Mouse (Mus musculus) intestine, postnatal 0 days (tissue): ENCODE results near the gene Gldc. TPM values are rescaled to one million over a fixed set of nuclear protein-coding genes. Genes with fewer than 3 reads are reported as not detected.

ENCODE experiments used
- ATAC-seq: fragments of 200-750 bp; cut with Nextera tagmentation; 2 replicates; pipeline ENCODE4 v1.8.0; 2017; ENCODE audit warnings: mild to moderate bottlenecking, moderate TSS enrichment, moderate library complexity
- H3K27ac ChIP-seq: fragments of 300-500 bp; sonication (generic); 2 replicates; pipeline ENCODE4 v1.5.1; 2014; ENCODE audit warnings: mild to moderate bottlenecking, low read depth, low read length, moderate library complexity
- H3K27me3 ChIP-seq: fragments of 300-500 bp; sonication (generic); replicated peaks from 2 replicates; pipeline ENCODE4 v1.6.1; 2014; ENCODE audit warnings: low read length, mixed read lengths; ENCODE audit not compliant: control insufficient read depth, insufficient read depth
- H3K36me3 ChIP-seq: fragments of 300-500 bp; sonication (generic); 2 replicates; pipeline ENCODE4 v1.6.1; 2014; ENCODE audit warnings: mild to moderate bottlenecking, moderate library complexity; ENCODE audit not compliant: control insufficient read depth, insufficient read depth
- H3K4me1 ChIP-seq: fragments of 300-500 bp; sonication (generic); replicated peaks from 2 replicates; pipeline ENCODE4 v1.6.1; 2014; ENCODE audit warnings: antibody characterized with exemption, low read length, mixed read lengths; ENCODE audit not compliant: control insufficient read depth, insufficient read depth
- H3K4me2 ChIP-seq: fragments of 300-500 bp; sonication (generic); replicated peaks from 2 replicates; pipeline ENCODE4 v1.6.1; 2014; ENCODE audit warnings: low read depth, mild to moderate bottlenecking, moderate library complexity
- H3K4me3 ChIP-seq: fragments of 300-500 bp; sonication (generic); 2 replicates; pipeline ENCODE4 v1.5.1; 2014; ENCODE audit warnings: low read depth, low read length
- H3K9ac ChIP-seq: fragments of 300-500 bp; sonication (generic); 2 replicates; pipeline ENCODE4 v1.6.1; 2014; ENCODE audit warnings: mild to moderate bottlenecking, low read depth, low read length
- H3K9me3 ChIP-seq: fragments of 300-500 bp; sonication (generic); 2 replicates; pipeline ENCODE4 v1.6.1; 2016; ENCODE audit warnings: mixed run types; ENCODE audit not compliant: control insufficient read depth
- CTCF ChIP-seq: sonication (generic); IDR thresholded peaks from 2 replicates; pipeline ENCODE4 v1.5.1; 2016; ENCODE audit warnings: low read depth, mild to moderate bottlenecking, control low read depth, antibody characterized with exemption, moderate library complexity
- WGBS: fragments of 180-500 bp; shearing (Covaris S2); extraction: QIAGEN DNeasy Blood & Tissue Kit; methylation state at CpG from one replicate; pipeline ENCODE4 v1.1.7; 2014; 5-methylcytosine and 5-hydroxymethylcytosine counted together
- polyA plus RNA-seq: library from polyadenylated mRNA; unstranded; fragments of >200 nt; fragmentation: Nextera tagmentation; extraction: Ambion mirVana; gene quantifications from 2 replicates; pipeline ENCODE4 v1.2.1, GENCODE M21; 2015

The Gldc gene
- polyA plus RNA-seq, 1 experiment from 2014 or later, result 0.44 TPM

DNA sequence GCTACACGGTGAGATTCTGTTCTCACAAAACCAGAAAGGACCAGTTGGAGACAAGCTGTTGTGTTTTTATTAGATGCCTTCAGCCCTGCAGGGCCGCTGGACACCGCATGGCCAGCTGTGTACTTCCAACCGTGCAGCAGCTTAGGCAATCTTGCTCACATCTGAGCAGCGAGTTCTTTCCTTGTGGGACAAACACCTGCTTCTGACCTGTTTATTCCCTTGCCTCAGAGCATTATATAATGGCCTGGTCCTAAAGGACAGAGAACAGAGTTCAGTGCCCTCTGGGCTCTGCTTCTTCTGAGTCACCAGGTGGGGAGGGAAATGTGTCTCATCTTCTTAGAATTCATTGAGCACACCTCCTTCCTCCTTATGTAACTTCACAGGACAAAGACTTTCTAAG lies 12.4 kb downstream of the Gldc start:
- H3K4me2 ChIP-seq, result no peak overlapping the region
- ATAC-seq, result no peak
- no peak overlapping the region for H3K9ac ChIP-seq
- WGBS, result 76% methylated on average over 5 of the region's 5 CpGs
- no peak for TF ChIP-seq CTCF
- H3K4me1 ChIP-seq, result no peaks in the 10 kb centered on the region
- no peaks in the 10 kb centered on the region for H3K36me3 ChIP-seq
- no peaks in the 10 kb centered on the region for H3K27me3 ChIP-seq
- no peak overlapping the region for H3K27ac ChIP-seq
- H3K4me3 ChIP-seq, result no peak overlapping the region
- H3K9me3 ChIP-seq, result no peaks in the 10 kb centered on the region

DNA sequence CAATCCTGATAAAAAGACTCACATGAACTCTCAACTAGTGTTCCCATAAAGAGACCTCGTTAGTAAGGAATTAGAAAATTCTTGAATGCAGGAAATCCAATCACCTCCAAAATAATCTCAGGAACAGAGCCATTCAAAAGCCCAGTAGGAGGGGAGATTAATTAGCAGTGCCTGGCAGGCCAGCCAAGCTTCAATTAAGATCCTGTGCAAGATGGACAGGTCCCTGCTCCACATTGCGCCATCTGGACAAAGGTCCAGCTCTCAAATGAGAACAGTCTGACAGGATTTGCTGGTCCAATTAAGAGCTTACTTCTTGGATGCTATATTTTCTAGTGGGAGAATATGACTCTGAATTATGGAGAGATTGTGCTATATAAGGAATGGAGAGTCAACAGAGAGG lies 15.2 kb downstream of the Gldc start:
- no peak overlapping the region for H3K27ac ChIP-seq
- no peak for ATAC-seq
- TF ChIP-seq CTCF, result no peak

DNA sequence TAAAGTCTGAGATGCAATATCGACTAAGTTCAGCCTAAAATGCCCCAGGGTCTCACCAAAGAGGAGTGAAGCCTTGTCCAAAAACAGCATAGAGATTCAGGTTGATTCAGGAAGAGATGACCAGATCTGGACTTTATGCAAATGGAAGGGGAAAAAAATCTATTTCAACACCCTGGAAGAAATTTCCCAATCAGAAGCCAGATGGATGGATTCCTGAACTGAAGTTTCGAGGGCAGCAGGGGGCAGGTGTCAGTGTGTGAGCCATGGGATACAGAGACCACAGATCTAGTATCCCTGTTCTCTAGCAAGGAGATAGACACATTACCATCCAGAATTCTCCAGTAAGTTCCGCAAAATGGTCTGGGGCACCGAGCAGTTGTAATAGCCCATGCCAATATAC lies 17.0 kb downstream of the Gldc start:
- Histone ChIP-seq H3K4me1 (no peaks in the 10 kb centered on the region), H3K4me3 (no peak overlapping the region), H3K27ac (no peak overlapping the region), H3K27me3 (no peaks in the 10 kb centered on the region), H3K36me3 (no peaks in the 10 kb centered on the region), H3K4me2 (no peak overlapping the region), H3K9ac (no peak overlapping the region), H3K9me3 (no peaks in the 10 kb centered on the region)
- WGBS, result 82% methylated on average over 4 of the region's 4 CpGs
- no peak for ATAC-seq
- TF ChIP-seq CTCF, result no peak

More for the DNA sequence above, 15.2 kb downstream of the Gldc start:
- Histone ChIP-seq H3K4me3 (no peak overlapping the region), H3K9me3 (no peaks in the 10 kb centered on the region), H3K4me2 (no peak overlapping the region), H3K9ac (no peak overlapping the region), H3K36me3 (no peaks in the 10 kb centered on the region), H3K27me3 (no peaks in the 10 kb centered on the region), H3K4me1 (no peaks in the 10 kb centered on the region)
- 84% methylated on average over 2 of the region's 2 CpGs for WGBS

DNA sequence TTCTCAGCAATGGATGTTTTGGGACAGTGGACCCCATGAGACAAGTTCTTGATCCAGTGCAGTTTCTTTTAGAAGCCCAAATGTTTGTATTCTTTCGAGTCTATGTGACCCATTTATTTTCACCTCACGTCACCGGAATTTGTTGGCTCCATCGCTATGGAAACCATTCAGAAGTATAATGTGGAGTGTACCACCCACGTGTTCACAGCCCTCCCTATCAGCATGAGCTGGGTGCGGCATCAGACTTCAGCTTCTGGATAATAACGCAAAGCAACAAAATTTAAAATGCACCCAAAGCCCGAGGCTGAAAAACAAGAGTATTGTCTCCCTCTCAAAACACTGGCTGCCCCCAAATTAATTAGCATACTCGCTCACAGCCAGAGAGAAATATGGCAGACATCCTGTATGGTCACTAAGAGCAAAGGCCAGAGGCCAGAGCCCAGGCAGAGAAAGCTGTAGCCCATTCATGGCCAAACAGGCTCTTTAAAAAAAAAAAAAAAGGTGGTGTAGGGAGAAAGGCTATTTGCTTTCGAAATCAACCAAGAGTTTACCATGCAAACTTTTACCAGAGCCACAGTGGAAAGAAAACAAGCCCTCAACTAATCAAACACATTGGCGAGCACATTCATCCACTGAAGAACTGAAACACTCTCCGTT lies 18.1 kb downstream of the Gldc start:
- Histone ChIP-seq H3K9me3 (no peaks in the 10 kb centered on the region), H3K36me3 (no peaks in the 10 kb centered on the region), H3K4me2 (no peak overlapping the region), H3K9ac (no peak overlapping the region), H3K4me3 (no peak overlapping the region), H3K4me1 (no peaks in the 10 kb centered on the region), H3K27ac (no peak overlapping the region), H3K27me3 (no peaks in the 10 kb centered on the region)
- no peak for TF ChIP-seq CTCF
- WGBS, result 65% methylated on average over 12 of the region's 12 CpGs
- ATAC-seq, result no peak

DNA sequence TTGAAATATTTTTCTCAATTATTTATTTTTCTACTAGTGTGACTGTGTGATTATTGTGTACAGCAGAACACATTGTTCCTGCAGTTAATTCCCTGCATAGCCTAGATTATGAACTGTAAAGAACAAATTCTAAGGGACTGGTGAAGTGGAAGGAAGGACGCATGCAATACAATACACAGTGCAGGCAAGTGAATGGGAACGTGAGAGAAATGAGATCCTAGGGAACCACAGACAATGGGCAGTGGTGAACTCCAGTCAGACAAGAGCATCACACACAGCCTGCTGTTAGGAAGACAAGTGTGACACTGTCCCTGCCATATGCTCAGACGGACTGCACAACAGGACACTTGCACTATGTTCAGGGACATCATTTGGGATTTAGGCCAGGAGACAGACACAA lies 21.5 kb downstream of the Gldc start:
- Histone ChIP-seq H3K36me3 (no peaks in the 10 kb centered on the region), H3K27ac (no peak overlapping the region)

DNA sequence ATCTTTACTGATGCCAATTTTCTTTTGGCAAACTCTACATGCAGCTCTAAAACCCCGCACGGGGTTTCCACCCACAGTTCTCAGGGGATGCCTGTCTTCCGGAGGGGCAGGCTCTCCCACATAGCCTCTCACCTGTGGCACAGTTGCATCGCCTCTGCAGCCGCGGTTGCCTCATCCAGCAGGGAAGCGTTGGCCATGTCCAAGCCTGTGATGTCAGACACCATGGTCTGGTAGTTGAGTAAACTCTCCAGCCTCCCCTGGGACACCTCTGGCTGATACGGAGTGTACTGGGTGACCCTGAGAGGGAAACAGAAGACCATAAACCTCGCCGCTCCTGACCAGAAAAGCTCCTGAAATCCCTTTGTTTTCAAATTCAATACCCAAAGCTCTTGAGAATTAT lies 23.9 kb downstream of the Gldc start:
- Histone ChIP-seq H3K27ac (no peak overlapping the region), H3K9ac (no peak overlapping the region), H3K4me1 (no peaks in the 10 kb centered on the region), H3K9me3 (no peaks in the 10 kb centered on the region), H3K36me3 (no peaks in the 10 kb centered on the region), H3K4me2 (no peak overlapping the region), H3K27me3 (no peaks in the 10 kb centered on the region), H3K4me3 (no peak overlapping the region)
- 83% methylated on average over 10 of the region's 10 CpGs for WGBS
- ATAC-seq, result no peak
- no peak for TF ChIP-seq CTCF

More for the DNA sequence above, 21.5 kb downstream of the Gldc start:
- no peak overlapping the region for H3K4me2 ChIP-seq
- TF ChIP-seq CTCF, result no peak
- no peak overlapping the region for H3K4me3 ChIP-seq
- no peaks in the 10 kb centered on the region for H3K4me1 ChIP-seq
- H3K27me3 ChIP-seq, result no peaks in the 10 kb centered on the region
- H3K9me3 ChIP-seq, result no peaks in the 10 kb centered on the region
- no peak overlapping the region for H3K9ac ChIP-seq
- ATAC-seq, result no peak
- 84% methylated on average over 3 of the region's 3 CpGs for WGBS
